Mouse (Mus musculus) urinary bladder, adult 18-20 months (tissue): ENCODE results near the gene Zfp655.
"Not testable (repeated sequence)": the region's sequence is repeated elsewhere in the genome, so short reads cannot be mapped to it uniquely, and the experiment has no call there.

ENCODE experiments used
- DNase-seq, 2 experiments: peaks; one replicate each; pipeline ENCODE4 v3.0.0; 2022; ENCODE audit warnings: low spot score in 2 of 2, mixed read lengths in 2 of 2

Zfp655 gene

DNA sequence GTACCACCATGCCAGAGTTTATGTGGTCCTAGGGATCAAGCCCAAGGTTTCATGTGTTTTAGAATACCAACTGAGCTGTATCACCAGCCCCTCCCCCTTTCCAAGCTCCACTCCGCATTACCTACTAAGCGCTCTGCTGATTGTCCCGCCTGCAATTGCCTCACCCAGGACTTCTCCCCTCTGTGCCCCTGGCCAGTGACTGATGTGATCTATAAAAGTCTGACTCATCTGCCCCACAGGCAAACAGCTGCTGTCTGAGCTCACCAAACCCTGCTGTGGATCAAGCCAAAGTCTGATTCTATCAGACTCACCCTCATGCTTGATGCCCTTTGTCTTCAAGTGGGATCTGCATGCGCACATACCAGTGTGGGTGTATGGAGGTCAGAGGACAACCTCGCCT, 8.7 kb upstream of the Zfp655 start:
- peak in 1 of 2 experiments; percentile 42 for DNase-seq

DNA sequence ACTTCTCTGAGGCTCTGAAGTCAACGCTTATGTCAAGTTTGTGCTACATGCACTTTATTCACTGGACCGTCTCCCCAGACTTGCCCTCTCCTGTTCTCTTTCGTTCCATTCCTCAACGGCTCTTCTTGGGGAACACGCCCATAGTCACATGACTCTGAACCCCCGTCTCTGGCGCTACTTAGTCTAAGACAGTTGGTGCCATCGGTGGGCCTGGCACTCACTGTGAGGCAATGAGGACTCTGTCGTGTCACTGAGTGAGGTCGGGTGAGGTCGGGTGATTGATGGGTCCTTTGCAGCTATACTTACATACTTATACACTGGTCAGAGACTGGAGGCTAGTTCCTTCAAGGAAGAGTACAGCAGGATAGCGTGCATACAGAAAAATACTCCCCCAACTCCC, 8.1 kb upstream of the Zfp655 start:
- DNase-seq, result no peak

DNA sequence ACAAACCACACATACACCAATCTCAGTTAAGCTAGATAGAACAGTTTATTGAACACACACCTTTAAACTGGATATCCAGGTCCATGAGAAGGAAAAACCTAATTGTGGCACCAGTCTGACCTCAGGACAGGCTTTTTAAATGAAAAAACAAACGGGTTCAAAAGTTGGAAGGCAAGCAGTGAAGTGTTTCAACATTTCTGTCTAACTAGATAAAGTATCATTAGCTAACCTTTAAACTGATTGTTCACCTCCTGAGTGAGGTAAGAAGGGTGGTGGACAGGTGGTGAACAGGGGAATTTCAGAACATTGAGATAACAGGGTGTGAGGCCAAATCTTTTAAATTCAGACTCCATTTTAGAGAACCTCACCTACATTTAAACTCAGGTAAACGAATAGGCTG, 5.1 kb upstream of the Zfp655 start:
- DNase-seq, result no peak

DNA sequence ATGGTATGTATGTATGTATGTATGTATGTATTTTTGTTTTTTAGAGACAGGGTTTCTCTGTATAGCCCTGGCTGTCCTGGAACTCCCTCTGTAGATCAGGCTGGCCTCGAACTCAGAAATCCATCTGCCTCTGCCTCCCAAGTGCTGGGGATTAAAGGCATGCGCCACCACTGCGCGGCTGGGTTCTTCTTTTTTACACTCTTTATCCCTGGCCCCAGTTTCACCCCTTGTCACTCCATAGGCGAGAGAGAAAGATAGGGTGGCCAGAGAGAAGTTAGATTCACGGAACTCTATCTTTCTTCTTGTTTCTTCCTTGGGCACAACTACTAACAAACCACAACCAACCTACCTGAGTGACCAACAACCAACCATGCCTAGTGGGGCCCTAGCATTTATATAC, 2.2 kb upstream of the Zfp655 start:
- DNase-seq, result not testable (repeated sequence)

DNA sequence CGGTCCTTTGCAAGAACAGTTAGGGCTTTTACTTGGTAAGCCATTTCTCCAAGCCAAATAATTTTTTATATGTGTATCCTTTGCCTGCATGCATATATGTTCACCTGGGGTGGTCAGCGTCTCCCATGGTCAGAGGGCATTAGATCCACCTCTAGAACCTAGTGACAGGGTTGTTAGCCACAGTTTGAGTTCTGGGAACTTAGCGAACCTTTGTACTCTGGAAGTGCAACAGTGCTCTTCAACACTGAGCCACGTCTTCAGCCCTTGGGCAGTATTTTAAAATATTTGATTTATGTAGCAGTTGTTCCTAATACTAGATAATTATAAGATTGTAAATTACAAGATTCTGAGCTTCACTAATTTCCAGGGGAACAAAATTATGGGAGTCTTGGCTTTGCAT, 874 bp upstream of the Zfp655 start:
- no peak for DNase-seq

DNA sequence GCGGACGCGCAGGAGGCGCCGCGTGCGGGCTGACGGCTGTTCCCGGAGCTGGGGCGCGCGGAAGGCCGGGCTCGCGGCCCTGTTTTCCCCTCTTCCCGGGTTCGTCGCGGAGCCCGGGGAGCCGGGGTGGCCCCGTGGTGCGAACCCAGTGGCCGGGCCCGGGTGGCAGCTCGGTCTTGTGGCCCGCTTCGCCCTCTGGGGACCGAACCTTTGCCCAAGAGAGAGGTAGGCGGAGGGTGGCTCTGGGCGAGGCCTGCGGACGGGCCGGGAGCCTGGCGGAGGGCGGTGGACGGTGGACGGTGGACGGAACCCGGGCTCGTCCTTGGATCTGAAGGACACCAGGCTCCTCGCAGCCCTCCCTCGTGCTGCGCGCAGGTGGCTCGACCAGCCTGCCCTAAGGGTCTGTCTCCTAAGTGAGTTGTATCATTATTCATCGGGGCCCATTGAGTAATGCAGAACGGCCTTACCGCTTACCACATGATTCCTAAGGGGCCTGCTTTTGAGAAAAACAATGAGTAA, 437 bp downstream of the Zfp655 start:
- DNase-seq, result no peak

DNA sequence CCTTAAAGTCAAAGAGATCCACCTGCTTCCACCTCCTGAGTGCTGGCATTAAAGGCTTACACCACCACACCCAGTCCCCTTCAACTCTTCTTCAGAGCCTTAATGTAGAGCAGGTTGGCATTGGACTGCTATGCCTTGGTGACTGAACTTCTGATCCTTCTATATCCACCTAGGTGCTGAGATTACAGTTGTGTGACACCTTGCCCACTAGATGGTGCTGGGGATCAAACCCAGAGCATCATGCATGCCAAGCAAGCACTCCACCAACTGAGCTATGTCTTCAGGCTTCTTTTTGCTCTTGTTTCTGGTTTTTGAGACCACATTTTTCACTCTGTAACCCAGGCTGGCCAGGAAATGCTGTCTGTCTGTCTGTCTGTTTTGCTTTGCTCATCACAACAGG, 3.1 kb downstream of the Zfp655 start:
- DNase-seq, result no peak

DNA sequence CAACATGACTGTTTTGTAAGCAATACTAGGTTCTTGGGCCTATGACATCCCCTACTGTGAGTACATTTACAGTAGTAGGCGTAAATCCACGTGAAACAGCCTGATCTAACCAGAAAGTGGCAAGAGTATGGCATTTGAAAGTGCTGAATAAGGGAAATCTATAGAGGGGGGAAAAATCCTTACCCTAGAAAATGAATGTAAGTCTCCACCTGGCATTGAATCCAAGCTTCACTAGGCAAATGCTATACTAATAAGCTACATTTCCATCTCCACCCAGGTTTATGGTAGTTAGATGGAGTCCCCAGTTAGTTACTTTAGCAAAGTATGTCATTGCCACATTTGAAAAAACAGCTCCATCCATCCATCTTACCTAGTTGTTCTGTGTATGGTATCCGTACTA, 18.0 kb downstream of the Zfp655 start:
- no peak for DNase-seq

DNA sequence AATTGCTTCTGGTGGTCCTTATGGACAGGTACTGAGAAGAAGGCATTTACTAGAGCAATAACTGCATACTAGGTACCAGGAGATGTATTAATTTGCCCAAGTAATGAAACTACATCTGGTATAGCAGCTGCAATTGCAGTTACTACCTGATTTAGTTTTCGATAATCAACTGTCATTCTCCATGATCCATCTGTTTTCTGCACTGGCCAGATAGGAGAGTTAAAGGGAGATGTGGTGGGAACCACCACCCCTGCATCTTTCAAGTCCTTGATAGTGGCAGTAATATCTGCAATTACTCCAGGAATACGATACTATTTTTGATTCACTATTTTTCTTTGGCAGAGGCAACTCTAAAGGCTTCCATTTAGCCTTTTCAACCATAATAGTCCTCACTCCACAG, 42.1 kb downstream of the Zfp655 start:
- not testable (repeated sequence) for DNase-seq

DNA sequence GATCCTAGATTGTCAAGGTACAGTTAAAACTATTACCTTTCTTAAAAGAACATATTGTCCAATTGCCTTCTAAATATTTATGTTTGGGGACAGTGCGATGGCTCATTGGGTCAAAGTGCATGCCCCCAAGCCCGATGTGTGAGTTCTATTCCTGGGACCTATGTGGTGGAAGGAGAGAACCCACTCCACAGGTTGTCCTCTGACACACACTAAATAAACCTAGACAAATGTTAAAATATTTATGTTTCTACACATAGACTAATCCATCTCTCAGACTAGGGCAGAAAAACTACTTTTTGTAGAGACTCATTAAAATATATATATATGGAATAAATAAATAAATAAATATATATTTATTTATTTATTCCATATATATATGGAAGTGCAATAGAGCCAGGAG, 48.4 kb downstream of the Zfp655 start:
- DNase-seq, result no peak

DNA sequence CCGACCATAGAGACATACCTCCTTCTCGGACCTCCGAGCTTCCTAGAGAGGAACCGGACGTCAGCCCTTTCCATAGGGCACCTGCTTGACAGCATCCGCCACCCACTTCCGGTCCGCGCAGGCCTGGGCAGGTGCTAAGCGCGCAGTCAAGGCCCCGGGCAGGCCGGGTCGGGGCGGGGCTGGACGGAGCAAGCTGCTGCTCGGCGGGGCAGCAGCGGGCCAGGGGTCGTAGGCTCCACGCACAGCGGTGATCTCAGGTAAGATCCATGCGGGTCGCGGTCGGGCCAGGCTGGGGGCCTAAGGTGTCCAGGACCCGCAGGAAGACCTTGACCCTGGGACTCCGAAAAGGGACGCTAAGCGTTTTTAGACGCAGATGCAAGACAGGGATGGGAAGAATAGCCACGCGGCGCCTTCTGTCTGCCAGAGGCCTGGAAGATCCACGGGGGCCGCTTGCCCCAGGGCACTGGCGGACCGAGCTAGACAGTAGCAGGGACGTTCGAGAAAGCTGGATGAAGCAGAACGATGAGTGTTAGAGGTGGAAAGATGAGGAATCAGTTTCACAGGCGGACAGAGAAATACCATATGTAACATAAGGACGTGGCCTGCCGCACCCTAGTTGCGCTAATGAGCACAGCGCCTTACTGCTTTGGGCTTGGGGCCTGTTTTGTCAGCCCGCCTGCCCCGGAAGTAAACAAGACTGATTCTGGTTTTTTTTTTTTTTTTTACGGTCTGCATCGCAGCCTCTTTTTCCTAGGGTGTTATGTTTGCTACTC, 49.0 kb downstream of the Zfp655 start, which contains the start of gene Zscan25:
TSS of gene Zscan25 (plus strand) at position 130 of the 773 bp plus-strand sequence.
- peak; percentile 90 for DNase-seq

DNA sequence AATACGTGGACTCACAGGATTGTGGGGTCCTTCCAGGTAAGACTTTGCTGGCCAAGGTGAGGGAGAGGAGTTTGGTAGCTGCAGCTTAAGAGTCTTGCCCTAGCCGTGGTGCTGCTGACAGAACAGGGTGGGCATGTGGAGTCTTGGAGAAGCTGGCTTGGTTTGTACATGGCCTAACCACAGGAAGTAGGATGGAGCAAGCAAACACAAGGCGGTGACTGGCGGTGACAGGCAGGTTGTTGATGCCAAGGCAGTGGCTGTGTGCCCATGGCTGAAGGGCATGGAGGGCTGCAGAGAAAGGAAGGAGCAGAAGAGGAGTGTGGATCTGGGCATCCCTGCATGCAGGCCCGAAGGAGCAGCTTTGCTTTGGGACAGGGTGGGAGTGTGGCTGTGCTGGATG, 56.9 kb downstream of the Zfp655 start:
- DNase-seq, result no peak

DNA sequence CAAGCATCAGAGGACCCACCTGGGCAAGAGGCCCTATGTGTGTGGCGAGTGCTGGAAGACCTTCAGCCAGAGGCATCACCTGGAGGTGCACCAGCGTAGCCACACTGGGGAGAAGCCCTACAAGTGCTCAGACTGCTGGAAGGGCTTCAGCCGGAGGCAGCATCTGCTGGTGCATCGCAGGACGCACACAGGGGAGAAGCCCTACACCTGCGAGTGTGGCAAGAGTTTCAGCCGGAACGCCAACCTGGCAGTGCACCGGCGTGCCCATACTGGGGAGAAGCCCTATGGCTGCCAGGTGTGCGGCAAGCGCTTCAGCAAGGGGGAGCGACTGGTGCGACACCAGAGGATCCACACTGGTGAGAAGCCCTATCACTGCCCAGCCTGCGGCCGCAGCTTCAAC, 59.2 kb downstream of the Zfp655 start:
- no peak for DNase-seq

DNA sequence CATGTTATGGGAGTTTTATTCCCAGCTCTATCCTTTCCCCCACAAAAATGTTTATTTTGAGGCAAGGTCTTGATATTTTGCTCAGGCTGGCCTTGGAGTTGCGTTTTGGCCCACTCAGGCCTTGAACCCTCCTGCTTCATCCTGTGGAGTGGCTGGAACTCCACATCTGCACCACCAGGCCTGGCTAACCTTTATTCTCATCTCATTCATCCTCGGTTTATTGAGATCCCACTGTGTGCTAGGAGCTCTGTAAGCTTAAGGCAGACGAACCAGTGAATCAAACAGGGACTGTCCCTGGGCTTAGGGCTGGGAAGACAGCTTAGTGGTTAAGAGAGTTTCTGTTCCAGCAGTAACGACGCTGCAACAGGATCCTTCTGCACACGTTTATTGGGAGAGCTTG, 60.9 kb downstream of the Zfp655 start:
- DNase-seq, result no peak
